Mouse (Mus musculus): ENCODE results near the gene Zfp217.

DNA sequence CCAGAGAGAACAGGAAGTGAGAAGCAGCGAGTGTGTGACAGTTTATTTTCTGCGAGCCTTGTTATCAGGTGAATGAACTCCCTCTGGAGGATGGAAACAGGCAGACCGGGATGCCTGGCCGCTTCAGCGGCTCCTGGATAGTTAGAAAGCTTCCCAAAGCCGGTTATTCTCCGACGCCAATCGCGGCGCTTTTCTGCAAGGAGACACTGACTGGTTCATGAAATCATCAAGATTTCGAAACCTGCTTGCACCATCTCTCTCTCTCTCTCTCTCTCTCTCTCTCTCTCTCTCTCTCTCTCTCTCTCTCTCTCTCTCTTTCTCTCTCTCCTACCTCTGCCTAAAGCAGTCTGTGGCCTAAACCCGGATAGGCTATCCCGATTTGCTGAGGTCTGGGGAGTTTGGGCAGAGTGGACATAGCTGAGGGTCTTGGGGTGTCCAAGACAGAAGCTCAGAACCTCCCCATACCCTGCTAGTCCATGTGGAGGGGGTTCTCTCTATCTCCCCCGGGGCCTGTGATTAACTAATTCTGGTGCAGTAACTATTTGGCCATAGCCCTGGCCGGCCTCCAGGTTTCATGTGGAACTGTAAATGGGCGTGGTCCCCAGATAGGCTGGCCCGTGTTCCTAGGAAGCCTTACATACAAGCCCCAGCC is 7.3 kb upstream of the Zfp217 start:
- TF ChIP-seq CTCF (IDR thresholded peaks at IDR 0.05; ENCODE audit: low read depth) (peak; percentile 48), EP300 (IDR thresholded peaks at IDR 0.05; ENCODE audit: low read depth) (no peak)
